ENCODE assay signal across 8 mouse cellular contexts in genomic region chr10:77252790-77253189, GRCm38 (mm10). TPM values are rescaled to one million over a fixed set of nuclear protein-coding genes. Genes with fewer than 3 reads are reported as not detected.
DNase-seq lines count a peak whose midpoint lies in the region; ATAC-seq and TF ChIP-seq lines count a peak whose summit lies in the region.

No protein-coding gene starts in this region.

- H3K9me3 ChIP-seq in hindbrain, postnatal 0 days (ENCODE audit: low read length) = no peaks in the 10 kb centered on the region

- no peak overlapping the region for H3K27ac ChIP-seq in hindbrain, postnatal 0 days

- peak; percentile 97 for TF ChIP-seq CTCF in hindbrain, postnatal 0 days (IDR thresholded peaks at IDR 0.05; ENCODE audit: low read depth)

- no peak overlapping the region for H3K4me3 ChIP-seq in hindbrain, postnatal 0 days (ENCODE audit: low read length)

- peaks cover 15% of the 10 kb centered on the region for H3K4me1 ChIP-seq in hindbrain, postnatal 0 days (ENCODE audit: insufficient read depth, low read length)

- H3K9ac ChIP-seq in hindbrain, postnatal 0 days (replicated peaks; ENCODE audit: low read length) = no peak overlapping the region

- peak; percentile 90 for DNase-seq in ZHBTc4 (ENCODE audit: low read depth, low spot score)
- DNase-seq in cerebellum, postnatal 25 days = peak; percentile 88 to 90
- DNase-seq in gastrocnemius, adult 18-20 months (ENCODE audit: low spot score) = peak; percentile 85
- peak; percentile 90 for DNase-seq in hindbrain, postnatal 0 days (ENCODE audit: low spot score)
- peak; percentile 86 to 88 for DNase-seq in left cerebral cortex, adult 18-20 months (ENCODE audit: low spot score in 2 of 2)
- DNase-seq in right cerebral cortex, adult 2 months (ENCODE audit: low spot score in 2 of 2) = peak; percentile 86 to 90
- peak; percentile 78 for DNase-seq in urinary bladder, postnatal 25 days (ENCODE audit: low spot score)

- ATAC-seq in hindbrain, postnatal 0 days = peak; percentile 36; the same call in 1 of the 2 replicates
- peak; percentile 88 for ATAC-seq in megakaryocyte, adult 5-6 weeks (ENCODE audit: poor library complexity, severe bottlenecking)

- H3K36me3 ChIP-seq in hindbrain, postnatal 0 days (ENCODE audit: insufficient read depth, low read length) = no peaks in the 10 kb centered on the region

- no peaks in the 10 kb centered on the region for H3K27me3 ChIP-seq in hindbrain, postnatal 0 days (ENCODE audit: insufficient read depth, low read length)

- WGBS in hindbrain, postnatal 0 days = 0% methylated on average over 4 of the region's 4 CpGs

- no peak overlapping the region for H3K4me2 ChIP-seq in hindbrain, postnatal 0 days (ENCODE audit: low read depth, low read length)

RNA-seq across cellular contexts. Expression of gene Pofut2, which starts 6.2 kb away (rescaled TPM):
- 10 to 100 TPM; 19.3 to 22.1 TPM for total RNA-seq in gastrocnemius, adult 18-20 months (2021)
- 48.2 and 52.4 TPM in 2 replicates for total RNA-seq in hindbrain, postnatal 0 days (2014; rRNA removed)
- 47.0 and 47.7 TPM in 2 replicates for polyA plus RNA-seq in hindbrain, postnatal 0 days (2015; fragmentation: Nextera tagmentation; extraction: Ambion mirVana)
- total RNA-seq in left cerebral cortex, adult 18-20 months (2021) = 10 to 100 TPM; 33.4 to 37.9 TPM
- total RNA-seq in megakaryocyte, adult 5-6 weeks (2015) = 16.2 and 17.2 TPM in 2 replicates
- total RNA-seq in megakaryocyte, adult 5-6 weeks (2017) = 11.0 and 19.2 TPM in 2 replicates
